Mouse (Mus musculus): ENCODE results near the gene Lce3c.

GRCm38 (mm10) chr3:92944186-92944585, at the start of gene Lce3c:
- no peak for TF ChIP-seq CTCF (IDR thresholded peaks at IDR 0.05; ENCODE audit: control insufficient read depth, insufficient read depth, insufficient read length)
- TF ChIP-seq MYOG (IDR thresholded peaks at IDR 0.05; ENCODE audit: control insufficient read depth, extremely low read depth, insufficient read length), result no peak
- TF ChIP-seq MAX (IDR thresholded peaks at IDR 0.05), result no peak

All from C2C12 (cell line).